Mouse (Mus musculus) thymus, adult 2 months (tissue): ENCODE results near the gene Napepld.

ENCODE experiments used
- CTCF ChIP-seq: fragments of 200-500 bp; IDR thresholded peaks from 2 replicates; pipeline ENCODE4 v1.5.1; 2012; ENCODE audit warnings: mild to moderate bottlenecking, control low read depth, low read length, moderate library complexity, borderline replicate concordance; ENCODE audit not compliant: control insufficient read depth, poor library complexity, insufficient read depth; ENCODE audit errors: extremely low read depth
- POLR2A ChIP-seq: fragments of 200-500 bp; IDR thresholded peaks from 2 replicates; pipeline ENCODE4 v1.6.1; 2012; ENCODE audit warnings: mild to moderate bottlenecking, low read length, control low read depth, moderate library complexity; ENCODE audit not compliant: control insufficient read depth, poor library complexity, insufficient read depth; ENCODE audit errors: extremely low read depth

DNA sequence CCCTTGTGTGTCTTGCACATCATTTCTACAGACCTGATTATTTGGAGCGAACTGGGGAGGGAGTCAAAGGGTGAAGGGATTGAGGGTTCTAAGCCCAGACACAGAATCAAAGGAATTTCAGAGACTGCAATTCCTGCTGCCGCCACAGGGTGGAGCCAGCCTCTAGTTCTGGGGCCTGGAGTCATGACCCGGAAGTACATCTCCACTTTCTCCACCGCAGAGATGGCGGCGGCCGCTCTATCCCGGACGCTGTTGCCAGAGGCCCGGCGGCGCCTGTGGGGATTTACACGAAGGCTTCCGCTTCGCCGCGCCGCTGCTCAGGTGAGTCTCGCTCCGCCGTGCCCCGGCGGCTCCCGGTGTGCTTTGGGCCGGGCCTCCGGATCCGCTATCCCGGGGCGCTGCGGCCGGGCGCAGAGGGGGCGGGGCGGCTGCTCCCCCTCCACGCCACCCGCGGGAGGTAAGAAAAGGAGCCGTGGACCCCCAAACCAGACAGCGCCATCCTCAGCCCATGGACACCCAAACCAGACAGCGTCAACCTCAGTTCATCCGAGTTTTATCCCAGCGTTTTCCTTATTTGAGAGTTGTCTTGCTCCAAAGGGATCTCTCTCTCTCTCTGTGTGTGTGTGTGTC, 35.9 kb upstream of the Napepld start, which contains the start of gene Pmpcb:
- TF ChIP-seq CTCF: peak; percentile 85
- peak; percentile 48; the same call in 1 of the 2 replicates for TF ChIP-seq POLR2A
